Mouse (Mus musculus) MEL (cell line): ENCODE results near the gene Grwd1.

Experiments
- BHLHE40 ChIP-seq: IDR thresholded peaks from 2 replicates; pipeline ENCODE4 v1.6.1; 2012; ENCODE audit warnings: low read depth, mild to moderate bottlenecking, inconsistent platforms, low read length, improper control_type of control experiment, borderline replicate concordance
- CTCF ChIP-seq, 3 experiments: IDR thresholded peaks in 2 of 3; conservative IDR thresholded peaks in 1 of 3; 2 replicates each; pipeline ENCODE4 v1.5.1; 2011 to 2012; ENCODE audit warnings: low read length in 3 of 3, low read depth in 2 of 3, mild to moderate bottlenecking in 2 of 3, improper control_type of control experiment in 1 of 3, inconsistent platforms in 1 of 3, mixed read lengths in 1 of 3, moderate library complexity in 1 of 3; ENCODE audit not compliant: control insufficient read depth in 1 of 3, insufficient read depth in 1 of 3, poor library complexity in 1 of 3, severe bottlenecking in 1 of 3
- E2F4 ChIP-seq: IDR thresholded peaks from 2 replicates; pipeline ENCODE4 v1.6.1; 2011; ENCODE audit warnings: low read depth, low read length, improper control_type of control experiment, borderline replicate concordance
- GABPA ChIP-seq: IDR thresholded peaks from 2 replicates; pipeline ENCODE4 v1.6.1; 2012; ENCODE audit warnings: low read depth, mild to moderate bottlenecking, inconsistent platforms, low read length, improper control_type of control experiment, moderate library complexity
- KAT2A ChIP-seq: conservative IDR thresholded peaks from 2 replicates; pipeline ENCODE4 v1.6.1; 2012; ENCODE audit warnings: low read depth, low read length, improper control_type of control experiment, inconsistent platforms
- MAX ChIP-seq: IDR thresholded peaks from 2 replicates; pipeline ENCODE4 v1.6.1; 2011; ENCODE audit warnings: low read length, improper control_type of control experiment
- MYB ChIP-seq: IDR thresholded peaks from 2 replicates; pipeline ENCODE4 v1.6.1; 2011; ENCODE audit warnings: mild to moderate bottlenecking, low read depth, low read length, improper control_type of control experiment
- POLR2A ChIP-seq, 2 experiments: IDR thresholded peaks; 2 replicates each; pipeline ENCODE4 v1.6.1; 2011 to 2012; ENCODE audit warnings: low read length in 2 of 2, mild to moderate bottlenecking in 2 of 2, control low read depth in 1 of 2, improper control_type of control experiment in 1 of 2, low read depth in 1 of 2, moderate library complexity in 1 of 2; ENCODE audit not compliant: control insufficient read depth in 1 of 2, insufficient read depth in 1 of 2, poor library complexity in 1 of 2
- USF1 ChIP-seq: IDR thresholded peaks from 2 replicates; pipeline ENCODE4 v1.6.1; 2014; ENCODE audit warnings: low read depth, mild to moderate bottlenecking, inconsistent platforms, low read length, improper control_type of control experiment, moderate library complexity
- USF2 ChIP-seq, 2 experiments: IDR thresholded peaks; 2 replicates each; pipeline ENCODE4 v1.6.1; 2011 to 2012; ENCODE audit warnings: improper control_type of control experiment in 2 of 2, low read length in 2 of 2, borderline replicate concordance in 1 of 2, inconsistent platforms in 1 of 2, low read depth in 1 of 2, mild to moderate bottlenecking in 1 of 2; ENCODE audit not compliant: insufficient read depth in 1 of 2
- ZC3H11A ChIP-seq: IDR thresholded peaks from 2 replicates; pipeline ENCODE4 v1.6.1; 2012; ENCODE audit warnings: low read depth, mild to moderate bottlenecking, inconsistent platforms, low read length, improper control_type of control experiment
- ZKSCAN1 ChIP-seq: IDR thresholded peaks from 2 replicates; pipeline ENCODE4 v1.6.1; 2012; ENCODE audit warnings: low read depth, mild to moderate bottlenecking, inconsistent platforms, low read length, improper control_type of control experiment, moderate library complexity
- ZMIZ1 ChIP-seq: IDR thresholded peaks from 2 replicates; pipeline ENCODE4 v1.6.1; 2012; ENCODE audit warnings: low read depth, mild to moderate bottlenecking, inconsistent platforms, low read length, improper control_type of control experiment, moderate library complexity
- ZNF384 ChIP-seq: IDR thresholded peaks from 2 replicates; pipeline ENCODE4 v1.6.1; 2012; ENCODE audit warnings: low read depth, mild to moderate bottlenecking, inconsistent platforms, low read length, improper control_type of control experiment

DNA sequence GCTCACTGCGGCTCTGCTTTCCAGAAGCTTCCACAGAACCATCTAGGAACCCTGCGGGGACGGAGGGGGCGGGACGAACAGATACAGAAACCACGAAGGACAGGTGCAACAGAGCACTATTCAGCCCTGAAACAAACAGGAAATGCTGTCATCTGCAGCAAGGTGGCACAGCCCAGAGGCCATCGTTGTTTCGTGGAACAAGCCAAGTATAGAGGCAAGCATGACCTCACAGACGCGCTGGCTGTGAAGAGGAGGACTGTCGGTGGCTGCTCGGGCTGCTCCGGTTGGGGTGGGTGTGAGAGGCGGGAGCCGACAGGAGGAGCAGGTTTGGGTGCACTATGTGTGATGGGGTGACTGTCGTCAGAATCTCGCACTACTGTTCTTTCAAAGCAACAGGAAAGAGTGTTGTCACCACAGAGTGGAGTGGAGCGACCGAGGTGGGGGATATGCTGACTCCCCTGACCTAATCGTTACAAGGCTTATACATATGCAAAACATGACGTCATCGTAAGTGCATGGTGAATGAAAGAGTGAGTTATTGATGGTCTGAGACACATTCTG, 51.6 kb downstream of the Grwd1 start:
- no peak for TF ChIP-seq ZMIZ1
- TF ChIP-seq CTCF (IDR thresholded peaks at IDR 0.05 in 2 of 3, conservative IDR thresholded peaks at IDR 0.05 in 1 of 3; ENCODE audit: control insufficient read depth in 1 of 3, insufficient read depth in 1 of 3, low read depth in 2 of 3, low read length in 3 of 3, poor library complexity in 1 of 3, severe bottlenecking in 1 of 3), result no peak
- no peak for TF ChIP-seq MYB
- no peak for TF ChIP-seq BHLHE40
- no peak for TF ChIP-seq MAX
- no peak for TF ChIP-seq POLR2A (IDR thresholded peaks at IDR 0.05; ENCODE audit: control insufficient read depth in 1 of 2, insufficient read depth in 1 of 2, low read depth in 1 of 2, low read length in 2 of 2, poor library complexity in 1 of 2)
- TF ChIP-seq ZKSCAN1, result no peak
- no peak for TF ChIP-seq USF2 (IDR thresholded peaks at IDR 0.05; ENCODE audit: borderline replicate concordance in 1 of 2, insufficient read depth in 1 of 2, low read depth in 1 of 2, low read length in 2 of 2)
- TF ChIP-seq ZNF384, result no peak
- TF ChIP-seq ZC3H11A, result no peak
- no peak for TF ChIP-seq E2F4
- TF ChIP-seq USF1, result no peak
- no peak for TF ChIP-seq GABPA
- no peak for TF ChIP-seq KAT2A
